Mouse (Mus musculus): Measurements from ENCODE around the gene Ccdc59. TPM values are rescaled to one million over a fixed set of nuclear protein-coding genes. Genes with fewer than 3 reads are reported as not detected.

Gene Ccdc59
- polyA plus RNA-seq (2014; fragmentation: Nextera tagmentation; extraction: Ambion mirVana), result 55.3 and 62.6 TPM in 2 replicates

DNA sequence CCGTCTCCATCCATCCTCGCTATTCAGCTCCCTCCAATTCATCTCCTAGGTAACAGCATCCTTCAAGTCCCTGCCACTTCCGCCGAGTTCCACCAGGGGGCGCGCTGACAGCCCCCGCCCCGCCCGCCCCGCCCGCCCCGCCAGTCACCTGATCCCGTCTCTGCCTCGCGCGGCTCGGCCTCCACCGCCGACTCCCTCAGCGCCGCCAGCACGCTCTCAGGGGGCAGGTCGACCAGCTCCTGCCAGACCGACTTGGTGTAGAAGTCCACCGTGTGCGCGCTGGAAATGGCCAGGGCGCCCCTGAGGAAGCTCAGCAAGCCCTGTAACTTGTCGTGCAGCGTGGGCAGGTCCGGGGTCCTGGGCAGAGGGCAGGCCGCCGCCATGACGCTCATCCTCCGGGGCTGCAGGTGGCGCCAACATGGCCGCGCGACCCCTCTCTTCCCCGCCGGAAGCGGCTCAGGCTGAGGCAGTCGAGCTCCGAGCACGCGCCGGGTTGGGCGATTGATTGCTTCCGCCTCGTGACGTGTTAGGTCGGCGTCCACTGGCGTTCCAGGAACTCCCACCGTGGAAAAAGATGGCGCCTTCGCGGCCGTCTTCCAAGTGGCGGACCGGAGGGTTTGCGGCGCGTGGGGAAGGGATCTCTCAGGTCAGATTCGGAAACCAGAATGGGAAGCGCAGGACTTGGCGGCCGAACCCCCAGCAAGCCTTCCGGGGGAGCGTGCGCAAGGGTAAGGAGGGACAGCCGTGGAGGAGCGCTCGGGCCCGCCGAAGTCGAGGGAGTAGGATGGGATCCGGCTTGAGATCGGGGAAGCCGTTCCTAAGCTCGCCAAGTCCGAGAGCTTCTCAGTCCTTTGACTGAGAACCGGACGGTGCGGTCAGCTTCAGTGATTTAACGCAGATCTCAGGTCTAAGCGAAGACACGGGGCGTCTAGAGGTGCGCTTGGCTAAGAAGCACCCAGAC is at the start of gene Ccdc59, which contains the start of gene Mettl25:
Gene Ccdc59 (plus strand): TSS at position 140 of the 961 bp plus-strand sequence.
Gene Mettl25 (minus strand): TSS at position 453 of the 961 bp plus-strand sequence.
- peak; percentile 99 for ATAC-seq (ENCODE audit: low FRiP score)

DNA sequence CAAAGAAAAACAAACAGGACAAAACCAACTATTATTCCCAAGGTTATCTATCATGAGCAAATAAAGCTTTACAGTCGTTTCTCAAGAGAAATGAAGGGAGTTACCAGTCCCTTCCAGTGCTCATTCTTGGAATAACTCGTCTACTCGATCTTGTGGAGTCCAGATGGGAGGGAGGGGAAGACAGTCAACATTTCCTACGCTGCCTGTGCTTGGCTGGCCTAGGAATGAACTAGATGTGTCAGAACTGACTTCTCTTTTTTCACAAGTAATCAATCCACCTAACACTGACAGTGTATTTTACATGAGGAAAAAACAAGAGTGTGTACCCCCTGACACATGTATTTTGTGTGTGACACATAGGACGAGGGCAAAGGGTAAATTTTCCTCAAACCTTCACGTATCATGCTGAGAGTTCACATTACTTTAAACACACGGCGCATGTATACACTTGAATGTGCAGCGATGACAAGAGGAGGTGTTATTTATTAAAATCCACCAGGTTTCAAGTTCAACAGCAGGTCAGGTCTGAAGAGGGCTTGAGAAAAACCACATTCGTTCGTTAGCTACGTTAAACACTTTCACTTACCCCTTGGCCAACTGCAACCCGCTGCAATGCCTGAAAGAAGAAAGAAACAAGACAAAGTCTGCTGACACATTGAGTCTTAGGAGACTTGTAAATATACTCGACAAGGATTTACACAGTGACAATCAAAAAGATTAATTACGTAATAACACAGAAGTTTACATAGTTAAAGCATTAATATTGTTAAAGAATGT is 46.9 kb upstream of the Ccdc59 start:
- WGBS, result 86% methylated on average over 15 of the region's 15 CpGs
- H3K4me1 ChIP-seq (ENCODE audit: control insufficient read depth, insufficient read depth, low read length), result no peaks in the 10 kb centered on the region
- no peak for ATAC-seq (ENCODE audit: low FRiP score)

More for the DNA sequence above, at the start of gene Ccdc59, which contains the start of gene Mettl25:
- DNase-seq (ENCODE audit: low spot score, missing footprints), result peak; percentile 100
- peak within 1 kb of the TSS; percentile 66 for H3K4me2 ChIP-seq
- peak within 1 kb of the TSS; percentile 92 for H3K27ac ChIP-seq (ENCODE audit: low read depth, low read length)
- no peaks in the 10 kb centered on the region for H3K9me3 ChIP-seq (ENCODE audit: control insufficient read depth, low read length)
- peaks cover 3% of the 10 kb centered on the region; the same call in 1 of the 2 replicates for H3K4me1 ChIP-seq (ENCODE audit: control insufficient read depth, insufficient read depth, low read length)
- peak within 1 kb of the TSS; percentile 78 for H3K4me3 ChIP-seq (ENCODE audit: low read depth, low read length)
- H3K9ac ChIP-seq (ENCODE audit: low read length), result peak within 1 kb of the TSS; percentile 92
- under 1% methylated on average over 88 of the region's 90 CpGs for WGBS
- peaks cover 5% of the 10 kb centered on the region; the same call in 1 of the 2 replicates for H3K36me3 ChIP-seq (ENCODE audit: control insufficient read depth, insufficient read depth, low read length)
- no peaks in the 10 kb centered on the region for H3K27me3 ChIP-seq (ENCODE audit: control insufficient read depth, insufficient read depth, low read length)

DNA sequence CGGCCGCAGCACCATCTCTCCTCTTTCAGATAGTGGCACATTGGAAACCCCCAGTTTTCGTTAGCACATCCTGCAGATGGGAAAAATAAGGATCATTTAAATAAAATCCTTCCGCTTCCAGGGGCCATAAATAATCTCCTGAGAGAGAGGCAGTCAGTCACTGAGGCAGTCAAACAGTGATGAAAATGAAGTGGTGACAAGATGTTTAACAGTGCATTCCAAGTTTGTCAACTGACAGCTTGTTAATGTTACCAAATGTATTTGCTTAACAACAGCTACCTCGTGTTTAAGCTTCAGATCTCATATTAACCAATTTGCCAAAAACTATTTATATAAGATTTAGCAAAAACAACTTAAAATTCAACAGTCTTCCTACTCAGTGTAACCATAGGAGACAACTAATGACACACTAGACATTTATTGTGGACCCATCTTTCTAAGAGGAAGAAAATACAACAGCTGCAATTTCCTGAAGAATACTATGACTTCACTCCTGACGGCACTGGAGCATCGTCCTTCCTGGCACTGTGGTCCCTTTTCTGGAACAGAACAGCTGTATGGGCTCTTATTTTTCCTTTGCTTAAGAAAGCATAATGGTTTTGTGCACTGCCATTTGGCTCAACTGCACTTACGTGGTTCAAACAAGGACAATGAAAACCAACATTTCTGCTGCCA is 43.5 kb upstream of the Ccdc59 start:
- no peaks in the 10 kb centered on the region for H3K27me3 ChIP-seq (ENCODE audit: control insufficient read depth, insufficient read depth, low read length)
- no peak overlapping the region for H3K4me2 ChIP-seq
- H3K27ac ChIP-seq (ENCODE audit: low read depth, low read length), result no peak overlapping the region
- H3K4me1 ChIP-seq (ENCODE audit: control insufficient read depth, insufficient read depth, low read length), result no peaks in the 10 kb centered on the region
- H3K9ac ChIP-seq (ENCODE audit: low read length), result no peak overlapping the region
- WGBS, result 90% methylated on average over 8 of the region's 8 CpGs
- H3K36me3 ChIP-seq (ENCODE audit: control insufficient read depth, insufficient read depth, low read length), result no peaks in the 10 kb centered on the region
- H3K4me3 ChIP-seq (ENCODE audit: low read depth, low read length), result no peak overlapping the region
- DNase-seq (ENCODE audit: low spot score, missing footprints), result no peak
- ATAC-seq (ENCODE audit: low FRiP score), result no peak
- H3K9me3 ChIP-seq (ENCODE audit: control insufficient read depth, low read length), result no peaks in the 10 kb centered on the region

More for the DNA sequence above, 46.9 kb upstream of the Ccdc59 start:
- H3K27me3 ChIP-seq (ENCODE audit: control insufficient read depth, insufficient read depth, low read length), result no peaks in the 10 kb centered on the region
- H3K27ac ChIP-seq (ENCODE audit: low read depth, low read length), result no peak overlapping the region
- H3K9me3 ChIP-seq (ENCODE audit: control insufficient read depth, low read length), result no peaks in the 10 kb centered on the region
- DNase-seq (ENCODE audit: low spot score, missing footprints), result no peak
- H3K9ac ChIP-seq (ENCODE audit: low read length), result no peak overlapping the region
- H3K4me2 ChIP-seq, result no peak overlapping the region
- H3K4me3 ChIP-seq (ENCODE audit: low read depth, low read length), result no peak overlapping the region
- H3K36me3 ChIP-seq (ENCODE audit: control insufficient read depth, insufficient read depth, low read length), result no peaks in the 10 kb centered on the region

DNA sequence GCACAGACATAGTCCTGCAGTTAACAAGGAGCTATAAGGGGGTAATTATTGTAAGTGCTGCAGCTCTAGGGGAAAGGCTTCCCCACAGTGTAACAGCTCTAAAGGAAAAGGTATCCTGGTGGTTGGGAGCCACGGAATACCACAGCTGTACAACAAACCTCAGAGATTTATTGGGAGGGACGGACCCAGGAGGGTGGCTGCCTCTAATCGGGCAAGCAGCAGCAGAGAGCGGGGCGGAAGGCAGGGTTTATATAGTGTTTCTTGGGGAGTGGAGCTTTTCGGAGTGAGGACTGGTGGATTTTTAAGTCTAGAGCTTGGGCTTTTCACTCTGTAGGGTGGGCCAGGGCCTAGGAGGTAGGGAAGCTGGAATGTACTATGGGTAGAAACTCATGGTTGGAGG is 39.7 kb upstream of the Ccdc59 start:
- ATAC-seq (ENCODE audit: low FRiP score) (no peak), DNase-seq (ENCODE audit: low spot score, missing footprints) (no peak)
- Histone ChIP-seq H3K9me3 (ENCODE audit: control insufficient read depth, low read length) (no peaks in the 10 kb centered on the region), H3K9ac (ENCODE audit: low read length) (no peak overlapping the region), H3K4me3 (ENCODE audit: low read depth, low read length) (no peak overlapping the region), H3K4me1 (ENCODE audit: control insufficient read depth, insufficient read depth, low read length) (no peaks in the 10 kb centered on the region), H3K27ac (ENCODE audit: low read depth, low read length) (no peak overlapping the region), H3K27me3 (ENCODE audit: control insufficient read depth, insufficient read depth, low read length) (no peaks in the 10 kb centered on the region), H3K36me3 (ENCODE audit: control insufficient read depth, insufficient read depth, low read length) (no peaks in the 10 kb centered on the region), H3K4me2 (no peak overlapping the region)
- WGBS, result 90% methylated on average over 6 of the region's 6 CpGs

DNA sequence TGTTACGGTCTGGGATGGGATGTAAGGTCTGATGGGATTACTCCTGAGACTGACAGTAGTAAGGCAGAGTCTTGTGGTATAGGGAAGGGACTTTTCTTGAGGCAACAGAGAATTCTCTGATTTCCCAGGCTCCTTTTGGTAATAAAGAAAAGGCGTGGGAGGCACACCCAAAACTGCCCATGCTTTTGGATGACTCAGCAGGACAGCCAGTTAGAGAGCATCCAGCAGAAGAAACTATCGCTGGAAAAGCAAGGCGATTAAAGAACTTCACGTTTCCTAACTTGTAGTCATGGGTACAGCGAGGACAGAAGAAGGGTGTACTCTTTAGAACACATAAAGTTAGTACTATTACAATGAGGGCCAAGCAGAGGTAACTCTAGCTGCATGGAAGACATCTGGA is 38.7 kb upstream of the Ccdc59 start:
- Histone ChIP-seq H3K27ac (ENCODE audit: low read depth, low read length) (no peak overlapping the region), H3K9me3 (ENCODE audit: control insufficient read depth, low read length) (no peaks in the 10 kb centered on the region), H3K4me3 (ENCODE audit: low read depth, low read length) (no peak overlapping the region), H3K4me2 (no peak overlapping the region), H3K36me3 (ENCODE audit: control insufficient read depth, insufficient read depth, low read length) (no peaks in the 10 kb centered on the region), H3K27me3 (ENCODE audit: control insufficient read depth, insufficient read depth, low read length) (no peaks in the 10 kb centered on the region), H3K9ac (ENCODE audit: low read length) (no peak overlapping the region), H3K4me1 (ENCODE audit: control insufficient read depth, insufficient read depth, low read length) (no peaks in the 10 kb centered on the region)
- DNase-seq (ENCODE audit: low spot score, missing footprints) (peak; percentile 64), ATAC-seq (ENCODE audit: low FRiP score) (no peak)
- WGBS, result 96% methylated on average over 6 of the region's 6 CpGs

DNA sequence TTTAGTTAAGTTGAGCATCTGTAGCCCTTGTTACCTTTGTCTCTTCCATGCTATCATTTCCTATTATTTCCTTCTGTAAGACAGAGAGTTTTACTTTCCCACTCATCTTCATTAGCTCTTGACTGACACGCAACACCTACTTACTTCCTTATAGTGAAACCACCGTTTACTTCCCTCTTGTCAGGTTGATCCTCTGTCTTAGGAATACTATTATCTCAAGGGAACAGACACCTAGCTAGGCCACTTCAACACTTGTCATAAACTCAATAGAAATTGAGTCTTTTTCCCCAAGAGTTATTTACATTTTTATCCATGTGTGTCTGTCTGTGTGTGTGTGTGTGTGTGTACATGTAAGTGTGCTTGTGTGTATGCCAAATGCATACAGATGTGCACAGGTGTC is 37.4 kb upstream of the Ccdc59 start:
- Histone ChIP-seq H3K27ac (ENCODE audit: low read depth, low read length) (no peak overlapping the region), H3K27me3 (ENCODE audit: control insufficient read depth, insufficient read depth, low read length) (no peaks in the 10 kb centered on the region), H3K4me2 (no peak overlapping the region), H3K36me3 (ENCODE audit: control insufficient read depth, insufficient read depth, low read length) (no peaks in the 10 kb centered on the region), H3K9ac (ENCODE audit: low read length) (no peak overlapping the region), H3K9me3 (ENCODE audit: control insufficient read depth, low read length) (no peaks in the 10 kb centered on the region), H3K4me3 (ENCODE audit: low read depth, low read length) (no peak overlapping the region), H3K4me1 (ENCODE audit: control insufficient read depth, insufficient read depth, low read length) (no peaks in the 10 kb centered on the region)
- 95% methylated on average over 2 of the region's 2 CpGs for WGBS
- no peak for DNase-seq (ENCODE audit: low spot score, missing footprints)
- ATAC-seq (ENCODE audit: low FRiP score), result no peak

DNA sequence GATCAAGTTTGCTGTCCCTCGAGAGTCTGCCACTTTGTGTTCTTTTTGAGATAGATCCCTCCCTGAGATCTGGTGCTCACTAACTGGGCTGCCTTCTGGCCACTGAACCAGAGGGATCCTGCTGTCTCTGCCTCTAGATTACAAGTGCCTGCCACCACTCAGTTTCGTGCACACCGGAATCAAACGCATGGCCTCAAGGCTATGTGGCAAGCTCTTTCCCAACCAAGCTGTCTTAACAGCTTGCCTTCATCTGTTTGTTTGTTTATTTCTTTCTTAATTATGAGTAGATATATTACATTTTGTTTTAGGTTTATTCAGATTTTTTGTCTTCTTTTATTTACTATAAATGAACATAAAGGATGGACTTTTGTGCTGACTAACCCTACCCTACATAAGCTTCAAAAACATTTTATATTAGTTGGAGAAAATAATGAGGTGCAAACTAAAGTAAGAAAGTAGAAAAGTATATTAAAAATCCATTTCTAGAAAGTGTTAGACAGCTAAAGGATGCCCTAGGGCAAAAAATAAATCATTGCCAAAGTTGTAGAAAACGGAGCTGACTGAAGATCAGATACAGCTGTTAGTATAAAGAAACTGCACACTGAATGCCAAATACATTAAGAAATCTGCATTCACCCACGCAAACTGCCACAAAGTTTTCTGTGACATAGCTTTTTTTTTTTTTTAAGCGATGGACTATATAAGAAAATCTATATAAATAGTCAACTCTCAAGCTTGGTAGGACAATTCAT is 34.4 kb upstream of the Ccdc59 start:
- H3K27me3 ChIP-seq (ENCODE audit: control insufficient read depth, insufficient read depth, low read length), result no peaks in the 10 kb centered on the region
- no peak overlapping the region for H3K4me2 ChIP-seq
- H3K27ac ChIP-seq (ENCODE audit: low read depth, low read length), result no peak overlapping the region
- no peaks in the 10 kb centered on the region for H3K36me3 ChIP-seq (ENCODE audit: control insufficient read depth, insufficient read depth, low read length)
- WGBS, result 89% methylated on average over 7 of the region's 7 CpGs
- no peaks in the 10 kb centered on the region for H3K9me3 ChIP-seq (ENCODE audit: control insufficient read depth, low read length)
- ATAC-seq (ENCODE audit: low FRiP score) (no peak), DNase-seq (ENCODE audit: low spot score, missing footprints) (no peak)
- H3K9ac ChIP-seq (ENCODE audit: low read length), result no peak overlapping the region
- no peaks in the 10 kb centered on the region for H3K4me1 ChIP-seq (ENCODE audit: control insufficient read depth, insufficient read depth, low read length)
- H3K4me3 ChIP-seq (ENCODE audit: low read depth, low read length), result no peak overlapping the region

DNA sequence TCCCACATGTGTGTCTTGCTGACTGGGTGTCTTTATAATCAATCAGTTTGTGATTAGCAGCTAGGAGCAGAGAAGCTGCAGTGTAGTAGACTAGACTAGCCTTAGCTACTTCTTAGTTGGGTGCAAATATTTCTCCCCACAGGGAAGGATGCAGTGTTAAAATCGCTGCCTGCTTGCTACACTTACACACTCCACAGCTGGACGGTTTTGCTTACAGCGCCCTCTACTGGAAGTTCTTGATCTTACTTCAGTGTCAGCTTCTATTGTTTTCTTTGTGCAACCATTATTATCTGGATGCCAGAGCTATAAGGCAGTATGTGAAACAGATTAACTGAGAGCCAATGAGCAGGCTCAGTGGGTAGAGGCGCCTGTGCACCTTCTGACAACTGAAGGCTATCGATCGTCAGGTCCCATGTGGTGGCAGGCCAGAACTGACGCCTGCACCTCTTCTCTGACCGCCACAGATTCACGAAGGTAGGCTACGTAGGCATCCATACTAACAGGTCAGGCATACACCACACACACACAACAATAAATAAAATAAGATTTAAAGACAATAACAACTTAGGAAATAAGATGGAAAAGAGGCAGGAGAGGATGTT is 6.1 kb upstream of the Ccdc59 start:
- no peak overlapping the region for H3K4me3 ChIP-seq (ENCODE audit: low read depth, low read length)
- DNase-seq (ENCODE audit: low spot score, missing footprints), result peak; percentile 93

More for the DNA sequence above, 6.1 kb upstream of the Ccdc59 start:
- Histone ChIP-seq H3K27ac (ENCODE audit: low read depth, low read length) (no peak overlapping the region), H3K4me2 (no peak overlapping the region), H3K27me3 (ENCODE audit: control insufficient read depth, insufficient read depth, low read length) (no peaks in the 10 kb centered on the region), H3K36me3 (ENCODE audit: control insufficient read depth, insufficient read depth, low read length) (no peaks in the 10 kb centered on the region), H3K9me3 (ENCODE audit: control insufficient read depth, low read length) (no peaks in the 10 kb centered on the region), H3K9ac (ENCODE audit: low read length) (no peak overlapping the region), H3K4me1 (ENCODE audit: control insufficient read depth, insufficient read depth, low read length) (no peaks in the 10 kb centered on the region)
- peak; percentile 81 for ATAC-seq (ENCODE audit: low FRiP score)
- 66% methylated on average over 10 of the region's 10 CpGs for WGBS

Measured in midbrain, embryonic 11.5 days (tissue).